Mouse (Mus musculus) spleen, postnatal 4 days (tissue): ENCODE results near the gene Slc37a3.
"Not testable (repeated sequence)": the region's sequence is repeated elsewhere in the genome, so short reads cannot be mapped to it uniquely, and the experiment has no call there.

Experiments
- DNase-seq, 2 experiments: peaks; one replicate each; pipeline ENCODE4 v3.0.0; 2022; ENCODE audit warnings: low spot score in 2 of 2

Gene Slc37a3

GRCm38 (mm10) chr6:39379224-39379623, 1.7 kb upstream of the Slc37a3 start:
- DNase-seq: peak in 1 of 2 experiments; percentile 27

- DNase-seq: not testable (repeated sequence)
Measured at GRCm38 (mm10) chr6:39378161-39378835, 823 bp upstream of the Slc37a3 start.

- no peak for DNase-seq
Measured at GRCm38 (mm10) chr6:39376775-39377174, 700 bp downstream of the Slc37a3 start.

- DNase-seq: no peak
Measured at GRCm38 (mm10) chr6:39373301-39373955, 4.0 kb downstream of the Slc37a3 start.

GRCm38 (mm10) chr6:39372727-39373126, 4.7 kb downstream of the Slc37a3 start:
- DNase-seq: peak in 1 of 2 experiments; percentile 23

- no peak for DNase-seq
Measured at GRCm38 (mm10) chr6:39372042-39372441, 5.4 kb downstream of the Slc37a3 start.

- DNase-seq: no peak
Measured at GRCm38 (mm10) chr6:39369631-39370030, 7.8 kb downstream of the Slc37a3 start.

- DNase-seq: no peak
Measured at GRCm38 (mm10) chr6:39362684-39363083, 14.8 kb downstream of the Slc37a3 start.

- DNase-seq: not testable (repeated sequence)
Measured at GRCm38 (mm10) chr6:39359207-39359606, 18.3 kb downstream of the Slc37a3 start.

- no peak for DNase-seq
Measured at GRCm38 (mm10) chr6:39348946-39349345, 28.5 kb downstream of the Slc37a3 start.

- no peak for DNase-seq
Measured at GRCm38 (mm10) chr6:39347880-39348814, 29.3 kb downstream of the Slc37a3 start.

GRCm38 (mm10) chr6:39346991-39347501, 30.4 kb downstream of the Slc37a3 start:
- DNase-seq: no peak

GRCm38 (mm10) chr6:39345430-39345829, 32.0 kb downstream of the Slc37a3 start:
- no peak for DNase-seq

GRCm38 (mm10) chr6:39344020-39344419, 33.5 kb downstream of the Slc37a3 start:
- DNase-seq: peak; percentile 76 to 92

- DNase-seq: no peak
Measured at GRCm38 (mm10) chr6:39341798-39342197, 35.7 kb downstream of the Slc37a3 start.

GRCm38 (mm10) chr6:39338359-39338758, 39.1 kb downstream of the Slc37a3 start:
- DNase-seq: no peak

- DNase-seq: no peak
Measured at GRCm38 (mm10) chr6:39334873-39335272, 42.6 kb downstream of the Slc37a3 start.

GRCm38 (mm10) chr6:39334224-39334623, 43.3 kb downstream of the Slc37a3 start:
- no peak for DNase-seq

- no peak for DNase-seq
Measured at GRCm38 (mm10) chr6:39331998-39332700, 45.3 kb downstream of the Slc37a3 start.

- no peak for DNase-seq
Measured at GRCm38 (mm10) chr6:39330981-39331380, 46.5 kb downstream of the Slc37a3 start.

- DNase-seq: no peak
Measured at GRCm38 (mm10) chr6:39320286-39320685, 57.2 kb downstream of the Slc37a3 start.
